Mouse (Mus musculus) macrophage (primary cell): Measurements from ENCODE around the gene Trim2. TPM values are rescaled to one million over a fixed set of nuclear protein-coding genes. Genes with fewer than 3 reads are reported as not detected.

Experiments
- H3K27ac ChIP-seq: fragments of 350-480 bp; formaldehyde crosslinking; 2 replicates; pipeline ENCODE4 v1.9.0; 2021
- H3K36me3 ChIP-seq: fragments of 350-480 bp; formaldehyde crosslinking; 2 replicates; pipeline ENCODE4 v1.9.0; 2021; ENCODE audit errors: inconsistent target
- H3K4me3 ChIP-seq: fragments of 350-480 bp; formaldehyde crosslinking; 2 replicates; pipeline ENCODE4 v1.9.0; 2021; ENCODE audit errors: inconsistent target
- H3K79me2 ChIP-seq: fragments of 350-480 bp; formaldehyde crosslinking; 2 replicates; pipeline ENCODE4 v1.9.0; 2021; ENCODE audit errors: inconsistent target
- WGBS: methylation state at CpG from one replicate; pipeline ENCODE4 v1.1.7; 2026; ENCODE audit warnings: inconsistent platforms; ENCODE audit not compliant: missing documents; 5-methylcytosine and 5-hydroxymethylcytosine counted together
- polyA plus RNA-seq: library from polyadenylated mRNA; stranded (reverse); fragments of 250-400 nt; gene quantifications from 3 replicates; pipeline ENCODE4 v1.2.4, GENCODE M21; 2018; ENCODE audit warnings: inconsistent platforms

Gene Trim2
- polyA plus RNA-seq, 1 experiment from 2014 or later, result 1.1 TPM

- WGBS, result 94% methylated on average over 5 of the region's 5 CpGs
- H3K36me3 ChIP-seq, result no peaks in the 10 kb centered on the region
- H3K79me2 ChIP-seq, result no peaks in the 10 kb centered on the region
- no peak overlapping the region for H3K4me3 ChIP-seq
- H3K27ac ChIP-seq, result no peak overlapping the region
These were observed 839 bp upstream of the Trim2 start for GRCm38 (mm10) chr3:84307516-84307915.

- 68% methylated on average over 15 of the region's 15 CpGs for WGBS
These were observed 761 bp downstream of the Trim2 start for GRCm38 (mm10) chr3:84305722-84306510.

GRCm38 (mm10) chr3:84305010-84305692 is 1.5 kb downstream of the Trim2 start:
- no peak overlapping the region for H3K4me3 ChIP-seq
- no peak overlapping the region for H3K27ac ChIP-seq
- H3K36me3 ChIP-seq, result no peaks in the 10 kb centered on the region
- no peaks in the 10 kb centered on the region for H3K79me2 ChIP-seq
- 3% methylated on average over 28 of the region's 28 CpGs for WGBS

More at GRCm38 (mm10) chr3:84305722-84306510, 761 bp downstream of the Trim2 start:
- Histone ChIP-seq H3K36me3 (no peaks in the 10 kb centered on the region), H3K4me3 (no peak overlapping the region), H3K79me2 (no peaks in the 10 kb centered on the region), H3K27ac (no peak overlapping the region)

- Histone ChIP-seq H3K27ac (no peak overlapping the region), H3K79me2 (no peaks in the 10 kb centered on the region), H3K36me3 (no peaks in the 10 kb centered on the region), H3K4me3 (no peak overlapping the region)
- WGBS, result 3% methylated on average over 32 of the region's 32 CpGs
These were observed 2.2 kb downstream of the Trim2 start for GRCm38 (mm10) chr3:84304339-84305009.

- H3K4me3 ChIP-seq, result no peak overlapping the region
- H3K27ac ChIP-seq, result no peak overlapping the region
- H3K79me2 ChIP-seq, result no peaks in the 10 kb centered on the region
- no peaks in the 10 kb centered on the region for H3K36me3 ChIP-seq
- 85% methylated on average over 8 of the region's 8 CpGs for WGBS
These were observed 3.2 kb downstream of the Trim2 start for GRCm38 (mm10) chr3:84303395-84303949.

- H3K27ac ChIP-seq, result no peak overlapping the region
- no peaks in the 10 kb centered on the region for H3K79me2 ChIP-seq
- H3K4me3 ChIP-seq, result no peak overlapping the region
- WGBS, result 29% methylated on average over 4 of the region's 4 CpGs
- no peaks in the 10 kb centered on the region for H3K36me3 ChIP-seq
These were observed 4.4 kb downstream of the Trim2 start for GRCm38 (mm10) chr3:84302273-84302672.

- Histone ChIP-seq H3K27ac (no peak overlapping the region), H3K79me2 (no peaks in the 10 kb centered on the region), H3K36me3 (no peaks in the 10 kb centered on the region), H3K4me3 (no peak overlapping the region)
- 94% methylated on average over 4 of the region's 4 CpGs for WGBS
These were observed 5.0 kb downstream of the Trim2 start for GRCm38 (mm10) chr3:84301674-84302073.

- Histone ChIP-seq H3K36me3 (no peaks in the 10 kb centered on the region), H3K4me3 (no peak overlapping the region), H3K27ac (no peak overlapping the region), H3K79me2 (no peaks in the 10 kb centered on the region)
- 75% methylated on average over 3 of the region's 3 CpGs for WGBS
These were observed 8.5 kb downstream of the Trim2 start for GRCm38 (mm10) chr3:84298186-84298585.

- no peaks in the 10 kb centered on the region for H3K79me2 ChIP-seq
- no peaks in the 10 kb centered on the region for H3K36me3 ChIP-seq
- 89% methylated on average over 2 of the region's 2 CpGs for WGBS
- no peak overlapping the region for H3K27ac ChIP-seq
- no peak overlapping the region for H3K4me3 ChIP-seq
These were observed 10.0 kb downstream of the Trim2 start for GRCm38 (mm10) chr3:84296676-84297075.

GRCm38 (mm10) chr3:84294734-84295133 is 11.9 kb downstream of the Trim2 start:
- no peak overlapping the region for H3K4me3 ChIP-seq
- H3K79me2 ChIP-seq, result no peaks in the 10 kb centered on the region
- H3K27ac ChIP-seq, result no peak overlapping the region
- H3K36me3 ChIP-seq, result no peaks in the 10 kb centered on the region
- WGBS, result 90% methylated on average over 9 of the region's 9 CpGs

GRCm38 (mm10) chr3:84293666-84294595 is 12.7 kb downstream of the Trim2 start:
- no peaks in the 10 kb centered on the region for H3K79me2 ChIP-seq
- no peak overlapping the region for H3K4me3 ChIP-seq
- H3K36me3 ChIP-seq, result no peaks in the 10 kb centered on the region
- no peak overlapping the region for H3K27ac ChIP-seq
- WGBS, result 91% methylated on average over 13 of the region's 13 CpGs

- no peak overlapping the region for H3K27ac ChIP-seq
- WGBS, result 90% methylated on average over 5 of the region's 5 CpGs
- no peaks in the 10 kb centered on the region for H3K36me3 ChIP-seq
- H3K79me2 ChIP-seq, result no peaks in the 10 kb centered on the region
- no peak overlapping the region for H3K4me3 ChIP-seq
These were observed 14.4 kb downstream of the Trim2 start for GRCm38 (mm10) chr3:84292238-84292637.

GRCm38 (mm10) chr3:84288931-84289330 is 17.7 kb downstream of the Trim2 start:
- 89% methylated on average over 4 of the region's 4 CpGs for WGBS
- Histone ChIP-seq H3K79me2 (no peaks in the 10 kb centered on the region), H3K36me3 (no peaks in the 10 kb centered on the region), H3K27ac (no peak overlapping the region), H3K4me3 (no peak overlapping the region)

GRCm38 (mm10) chr3:84287256-84287655 is 19.4 kb downstream of the Trim2 start:
- no peaks in the 10 kb centered on the region for H3K36me3 ChIP-seq
- no peak overlapping the region for H3K4me3 ChIP-seq
- no peaks in the 10 kb centered on the region for H3K79me2 ChIP-seq
- WGBS, result 89% methylated on average over 2 of the region's 3 CpGs
- no peak overlapping the region for H3K27ac ChIP-seq
